Mouse (Mus musculus): ENCODE measurements around the gene Ank3. TPM values are rescaled to one million over a fixed set of nuclear protein-coding genes. Genes with fewer than 3 reads are reported as not detected.
A peak's percentile ranks its signal among the peaks of the same experiment; 100 is the strongest.
"Not testable (repeated sequence)": the region's sequence is repeated elsewhere in the genome, so short reads cannot be mapped to it uniquely, and the experiment has no call there.

Gene Ank3
- total and polyA plus RNA-seq, 3 experiments, result 3.2 to 6.7 TPM; not detected in 1

- peak overlapping the region; percentile 85 for H3K27ac ChIP-seq (ENCODE audit: control insufficient read depth, low read depth, low read length)
Measured at GRCm38 (mm10) chr10:69909856-69910255, 511.3 kb downstream of the Ank3 start.

GRCm38 (mm10) chr10:69910304-69910703 is 511.7 kb downstream of the Ank3 start:
- H3K9me3 ChIP-seq (replicated peaks; ENCODE audit: insufficient read depth, low read length); H3K79me2 ChIP-seq (ENCODE audit: control insufficient read depth, insufficient read depth, low read length, poor library complexity); H3K27me3 ChIP-seq (ENCODE audit: control insufficient read depth in 1 of 2, insufficient read depth in 2 of 2, low read length in 2 of 2): not testable (repeated sequence)
- peak; percentile 94 for DNase-seq (ENCODE audit: low read depth, low spot score)
- H3K36me3 ChIP-seq (ENCODE audit: control insufficient read depth in 1 of 2, insufficient read depth in 2 of 2, low read length in 2 of 2), result peaks cover 0 to 17% of the 10 kb centered on the region in 2 experiments; a peak in 2 of 4 replicates
- peak; percentile 49; the same call in 1 of the 2 replicates for TF ChIP-seq ETS1 (IDR thresholded peaks at IDR 0.05; ENCODE audit: low read depth, low read length)
- peak in 1 of 2 experiments; percentile 48; a peak in 1 of 4 replicates for TF ChIP-seq POLR2A (IDR thresholded peaks at IDR 0.05; ENCODE audit: control insufficient read depth in 1 of 2, insufficient read depth in 1 of 2, low read depth in 1 of 2, low read length in 2 of 2, poor library complexity in 1 of 2)
- 0 out of 4 replicates have a peak, but pooled peaks of 1 of the 2 experiments have one; percentile 22 for TF ChIP-seq EP300 (IDR thresholded peaks at IDR 0.05; ENCODE audit: low read depth in 1 of 2, low read length in 2 of 2)
- TF ChIP-seq MXI1 (IDR thresholded peaks at IDR 0.05; ENCODE audit: low read depth, low read length), result peak; percentile 48; the same call in 1 of the 2 replicates
- TF ChIP-seq GATA1 (IDR thresholded peaks at IDR 0.05; ENCODE audit: low read depth, low read length), result peak; percentile 53
- TF ChIP-seq ZMIZ1 (IDR thresholded peaks at IDR 0.05; ENCODE audit: low read depth, low read length), result peak; percentile 20; the same call in 1 of the 2 replicates
- H3K4me3 ChIP-seq (ENCODE audit: control insufficient read depth in 1 of 2, insufficient read depth in 1 of 2, low read depth in 2 of 2, low read length in 2 of 2), result peak overlapping the region; percentile 25 to 29
- H3K4me1 ChIP-seq (ENCODE audit: control insufficient read depth in 1 of 2, insufficient read depth in 2 of 2, low read length in 2 of 2), result peaks cover 17 to 26% of the 10 kb centered on the region in 2 experiments
- peak overlapping the region; percentile 59 for H3K9ac ChIP-seq (ENCODE audit: control insufficient read depth, low read depth, low read length, poor library complexity, severe bottlenecking)
- H3K27ac ChIP-seq (ENCODE audit: control insufficient read depth, low read depth, low read length), result peak overlapping the region; percentile 85

More at GRCm38 (mm10) chr10:69909856-69910255, 511.3 kb downstream of the Ank3 start:
- Histone ChIP-seq H3K4me3 (ENCODE audit: control insufficient read depth in 1 of 2, insufficient read depth in 1 of 2, low read depth in 2 of 2, low read length in 2 of 2) (peak overlapping the region; percentile 25 to 29), H3K9ac (ENCODE audit: control insufficient read depth, low read depth, low read length, poor library complexity, severe bottlenecking) (peak overlapping the region; percentile 59), H3K4me1 (ENCODE audit: control insufficient read depth in 1 of 2, insufficient read depth in 2 of 2, low read length in 2 of 2) (peaks cover 17 to 26% of the 10 kb centered on the region in 2 experiments), H3K36me3 (ENCODE audit: control insufficient read depth in 1 of 2, insufficient read depth in 2 of 2, low read length in 2 of 2) (peaks cover 0 to 17% of the 10 kb centered on the region in 2 experiments; a peak in 2 of 4 replicates), H3K79me2 (ENCODE audit: control insufficient read depth, insufficient read depth, low read length, poor library complexity) (no peaks in the 10 kb centered on the region), H3K27me3 (ENCODE audit: control insufficient read depth in 1 of 2, insufficient read depth in 2 of 2, low read length in 2 of 2) (no peaks in the 10 kb centered on the region; a peak in 1 of 4 replicates), H3K9me3 (replicated peaks; ENCODE audit: insufficient read depth, low read length) (no peaks in the 10 kb centered on the region)
- TF ChIP-seq MAZ (IDR thresholded peaks at IDR 0.05; ENCODE audit: low read depth, low read length), result 0 out of 2 replicates have a peak, but pooled peaks have one; percentile 6
- no peak for TF ChIP-seq TCF12 (IDR thresholded peaks at IDR 0.05; ENCODE audit: low read depth, low read length)
- no peak for TF ChIP-seq USF1 (IDR thresholded peaks at IDR 0.05; ENCODE audit: low read depth, low read length)
- peak; percentile 40; the same call in 1 of the 2 replicates for TF ChIP-seq CHD1 (IDR thresholded peaks at IDR 0.05; ENCODE audit: low read depth, low read length)
- TF ChIP-seq NRF1 (IDR thresholded peaks at IDR 0.05; ENCODE audit: insufficient read depth, low read depth, low read length, poor library complexity, severe bottlenecking), result peak; percentile 22; the same call in 1 of the 2 replicates
- TF ChIP-seq HCFC1 (IDR thresholded peaks at IDR 0.05; ENCODE audit: low read depth, low read length), result no peak
- peak; percentile 52 for DNase-seq (ENCODE audit: low read depth, low spot score)

DNA sequence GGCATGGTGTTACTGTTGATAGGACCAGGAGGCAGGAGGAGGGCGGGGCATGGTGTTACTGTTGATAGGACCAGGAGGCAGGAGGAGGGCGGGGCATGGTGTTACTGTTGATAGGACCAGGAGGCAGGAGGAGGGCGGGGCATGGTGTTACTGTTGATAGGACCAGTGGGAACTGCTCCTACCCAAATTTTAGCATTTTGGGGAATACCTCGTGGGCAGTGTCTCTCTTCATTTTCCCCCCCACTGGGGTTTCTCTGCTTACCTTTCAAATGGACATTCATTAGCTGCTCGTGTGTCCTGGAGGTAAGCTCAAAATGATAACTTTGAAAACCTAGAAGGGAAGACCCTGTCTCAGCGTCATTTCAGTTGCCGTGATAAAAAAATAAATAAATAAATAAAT is 512.2 kb downstream of the Ank3 start:
- not testable (repeated sequence) for H3K9me3 ChIP-seq (replicated peaks; ENCODE audit: insufficient read depth, low read length); H3K79me2 ChIP-seq (ENCODE audit: control insufficient read depth, insufficient read depth, low read length, poor library complexity); H3K9ac ChIP-seq (ENCODE audit: control insufficient read depth, low read depth, low read length, poor library complexity, severe bottlenecking); H3K27me3 ChIP-seq (ENCODE audit: control insufficient read depth in 1 of 2, insufficient read depth in 2 of 2, low read length in 2 of 2); H3K27ac ChIP-seq (ENCODE audit: control insufficient read depth, low read depth, low read length)
- peaks cover 17 to 26% of the 10 kb centered on the region in 2 experiments for H3K4me1 ChIP-seq (ENCODE audit: control insufficient read depth in 1 of 2, insufficient read depth in 2 of 2, low read length in 2 of 2)
- H3K36me3 ChIP-seq (ENCODE audit: control insufficient read depth in 1 of 2, insufficient read depth in 2 of 2, low read length in 2 of 2), result peaks cover 0 to 17% of the 10 kb centered on the region in 2 experiments; a peak in 2 of 4 replicates
- peak; percentile 54 for DNase-seq (ENCODE audit: low read depth, low spot score)
- H3K4me3 ChIP-seq (ENCODE audit: control insufficient read depth in 1 of 2, insufficient read depth in 1 of 2, low read depth in 2 of 2, low read length in 2 of 2), result peak overlapping the region; percentile 16 to 24; a peak in 2 of 4 replicates

All from MEL (cell line).